Mouse (Mus musculus) left cerebral cortex, adult 18-20 months (tissue): ENCODE results near the gene Nckap5. TPM values are rescaled to one million over a fixed set of nuclear protein-coding genes. Genes with fewer than 3 reads are reported as not detected.

Source experiments
- DNase-seq, 2 experiments: peaks; one replicate each; pipeline ENCODE4 v3.0.0; 2021 to 2022; ENCODE audit warnings: low spot score in 2 of 2, mixed read lengths in 1 of 2
- total RNA-seq, 2 experiments: library from RNA; stranded (reverse); gene quantifications; 2 replicates each; pipeline ENCODE4 v1.2.3; 2021

Gene Nckap5
- total RNA-seq, 2 experiments from 2014 or later, result 2.5 to 3.6 TPM

DNA sequence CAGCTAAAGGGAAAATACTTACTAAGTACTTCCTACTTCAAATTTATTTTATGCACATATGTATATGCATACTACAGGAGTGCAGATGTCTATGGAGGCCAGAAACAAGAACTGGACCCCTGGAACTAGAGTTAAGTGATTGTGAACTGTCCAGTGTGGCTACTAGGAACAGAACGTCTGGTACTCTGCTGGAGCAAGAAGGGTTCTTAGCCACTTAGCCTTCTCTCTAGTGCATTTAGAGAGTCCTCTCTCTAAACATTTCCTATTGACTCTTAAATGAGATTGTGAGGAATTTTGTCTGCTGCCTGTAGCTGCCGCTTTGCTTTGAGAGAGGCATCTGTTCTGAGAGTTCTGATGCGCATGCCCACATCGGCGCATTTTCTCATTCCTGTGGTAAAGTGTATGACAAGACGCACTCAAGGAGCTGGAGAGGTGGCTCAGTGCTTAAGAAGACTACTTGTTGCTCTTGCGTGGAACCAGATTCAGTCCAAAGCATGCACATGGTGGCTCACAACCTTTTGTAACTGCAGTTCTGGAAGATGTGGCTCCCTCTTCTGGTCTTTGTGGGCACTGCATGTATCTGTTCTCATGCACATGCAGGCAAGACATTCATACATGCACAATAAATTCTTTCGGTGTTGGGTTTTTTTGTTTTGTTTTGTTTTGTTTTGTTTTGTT lies 261.9 kb downstream of the Nckap5 start:
- peak; percentile 3 to 38 for DNase-seq

DNA sequence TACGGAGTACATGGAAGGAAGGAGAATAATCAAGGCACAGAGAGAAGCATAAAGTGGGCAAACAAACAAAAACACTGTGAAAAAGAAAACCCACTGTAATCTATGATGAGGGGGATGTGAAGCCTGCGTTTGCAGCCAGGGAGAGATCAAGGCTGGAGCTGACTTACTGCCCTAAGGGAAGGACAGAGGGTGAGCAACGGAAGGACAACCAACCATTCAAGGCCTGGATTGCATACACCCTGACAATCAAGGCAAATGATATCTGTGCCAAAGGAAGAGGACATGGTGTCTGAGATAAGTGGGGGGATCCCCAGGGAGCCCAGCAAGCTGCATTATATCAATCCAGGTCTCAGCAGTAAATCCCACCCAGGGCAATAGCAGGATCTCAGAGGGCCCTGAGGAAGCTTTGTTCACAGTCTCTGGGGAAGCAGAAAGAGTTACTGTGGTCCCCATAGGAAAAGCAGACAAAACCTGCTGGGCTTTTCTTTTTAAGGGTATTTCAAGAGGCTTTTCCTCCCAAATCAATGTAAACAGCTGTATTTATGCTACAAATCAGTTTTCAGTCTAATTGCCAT lies 265.4 kb downstream of the Nckap5 start:
- DNase-seq, result no peak

DNA sequence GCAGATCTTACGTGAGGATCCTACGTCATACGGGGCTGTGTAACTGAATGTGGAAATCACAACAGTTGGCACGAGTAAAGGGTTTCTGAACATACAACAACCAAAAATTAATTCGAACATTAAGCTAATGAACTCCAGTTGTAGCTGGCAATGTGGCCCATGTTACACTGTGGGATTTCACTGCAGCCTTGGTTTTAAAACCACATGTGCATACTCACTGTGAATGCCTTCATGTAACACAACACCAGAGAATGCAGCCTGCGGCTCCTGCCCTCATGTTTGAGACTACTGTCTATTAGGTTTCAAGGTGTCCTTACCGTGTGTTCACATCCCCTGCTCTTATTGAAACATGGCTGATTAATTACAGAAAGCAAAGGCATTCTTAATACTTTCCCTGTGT lies 269.7 kb downstream of the Nckap5 start:
- DNase-seq, result no peak

DNA sequence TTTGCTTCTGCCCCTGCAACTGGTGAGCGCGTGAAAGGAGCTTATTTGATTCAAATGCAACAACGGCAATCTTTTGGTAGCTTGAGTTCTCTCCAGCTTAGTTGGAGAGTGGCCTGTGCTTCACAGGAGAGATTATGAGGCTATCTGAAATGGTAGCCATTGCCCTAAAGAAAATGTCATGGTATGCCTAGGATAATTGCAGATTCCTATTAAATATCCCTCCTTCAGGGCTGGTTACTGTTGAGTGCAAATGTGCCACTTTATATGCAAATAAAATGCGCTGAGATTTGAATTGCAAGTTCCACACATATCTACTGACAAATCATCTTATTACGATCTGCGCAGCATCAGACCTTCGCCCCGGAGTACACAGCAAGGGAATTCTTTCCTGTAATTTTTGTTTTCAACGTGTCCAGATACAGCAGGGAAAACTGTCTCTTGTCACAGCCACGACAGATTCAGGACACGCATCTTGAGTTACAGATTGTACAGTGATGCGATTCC lies 272.8 kb downstream of the Nckap5 start:
- no peak for DNase-seq

DNA sequence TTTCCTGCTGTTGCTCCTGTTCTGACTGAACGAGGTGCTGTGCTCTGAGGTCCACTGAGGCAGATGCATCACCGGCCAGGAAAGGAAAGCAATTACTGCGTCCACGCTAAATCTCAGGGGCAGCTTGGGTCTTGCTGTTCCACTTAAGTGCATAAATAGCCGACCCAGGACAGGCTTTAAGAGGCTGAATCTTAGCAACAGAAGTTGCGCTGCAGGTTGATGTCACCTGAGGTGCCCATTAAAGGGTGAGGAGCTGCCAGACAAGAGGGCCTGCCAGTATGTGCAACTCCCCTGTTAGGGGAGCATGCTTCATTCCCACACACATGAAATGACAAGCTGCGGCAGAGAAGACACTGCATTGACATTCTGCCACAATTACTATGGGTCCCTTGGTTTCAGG lies 282.6 kb downstream of the Nckap5 start:
- no peak for DNase-seq

DNA sequence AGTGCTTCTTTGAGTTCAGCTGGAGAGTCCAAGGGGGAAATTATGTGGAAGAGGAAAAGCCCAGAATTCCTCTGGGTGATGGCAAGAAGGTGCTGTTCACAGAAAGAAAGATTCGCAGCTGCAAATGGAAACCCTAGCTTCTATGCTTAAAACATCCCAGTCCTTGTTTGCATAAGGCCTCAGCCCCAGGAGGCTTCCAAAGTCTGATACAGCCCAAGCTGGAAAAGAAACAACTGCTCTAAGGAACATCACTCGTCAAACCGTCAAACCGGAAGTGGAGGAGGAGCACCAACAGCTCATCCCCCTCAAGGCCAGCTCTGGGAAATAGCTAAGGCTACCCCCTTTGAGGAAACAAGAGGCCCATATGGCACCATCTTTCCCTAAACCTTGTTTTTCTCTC lies 286.1 kb downstream of the Nckap5 start:
- no peak for DNase-seq

DNA sequence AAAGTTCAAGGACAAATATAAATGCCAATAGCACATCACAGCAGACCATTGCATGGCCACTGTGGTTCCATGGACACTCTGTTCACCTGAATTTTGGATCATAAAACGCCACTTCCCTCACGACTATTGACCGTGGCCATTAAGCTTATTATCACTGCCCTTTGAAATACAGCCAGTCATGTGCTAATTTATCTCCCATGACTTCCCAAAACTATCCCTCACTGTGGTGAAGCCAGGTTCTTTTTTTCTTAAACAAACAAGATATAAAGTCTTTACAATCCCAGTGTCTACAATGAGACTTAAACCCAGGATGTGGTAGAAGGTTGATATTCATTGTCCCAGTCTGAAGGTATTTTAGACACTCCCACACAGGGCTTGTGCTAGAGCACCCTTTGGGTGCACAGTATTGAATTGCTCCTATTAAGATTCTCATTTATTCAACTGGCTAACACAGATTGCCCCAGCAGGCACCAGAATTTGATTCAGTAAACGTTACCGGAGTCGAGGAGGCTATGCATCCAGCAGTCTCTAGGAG lies 293.3 kb downstream of the Nckap5 start:
- DNase-seq, result no peak

DNA sequence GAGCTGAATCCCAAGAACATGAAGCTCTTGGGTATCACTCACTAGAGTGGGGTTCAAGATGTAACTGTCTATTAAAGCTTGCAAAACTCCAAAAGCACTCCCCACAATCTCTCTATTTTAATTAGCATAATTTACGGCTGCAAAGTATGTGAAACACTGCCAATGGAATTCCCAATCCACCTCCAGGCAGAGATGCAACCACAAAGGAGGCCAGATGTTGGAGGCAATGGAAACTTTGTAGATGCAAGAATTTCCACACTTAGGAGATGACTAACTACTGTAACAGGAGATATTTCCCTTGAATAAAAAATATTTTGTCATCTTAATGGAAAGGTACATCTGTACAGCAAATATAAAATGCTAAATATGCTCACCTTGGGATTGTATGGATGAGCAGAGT lies 295.1 kb downstream of the Nckap5 start:
- no peak for DNase-seq

DNA sequence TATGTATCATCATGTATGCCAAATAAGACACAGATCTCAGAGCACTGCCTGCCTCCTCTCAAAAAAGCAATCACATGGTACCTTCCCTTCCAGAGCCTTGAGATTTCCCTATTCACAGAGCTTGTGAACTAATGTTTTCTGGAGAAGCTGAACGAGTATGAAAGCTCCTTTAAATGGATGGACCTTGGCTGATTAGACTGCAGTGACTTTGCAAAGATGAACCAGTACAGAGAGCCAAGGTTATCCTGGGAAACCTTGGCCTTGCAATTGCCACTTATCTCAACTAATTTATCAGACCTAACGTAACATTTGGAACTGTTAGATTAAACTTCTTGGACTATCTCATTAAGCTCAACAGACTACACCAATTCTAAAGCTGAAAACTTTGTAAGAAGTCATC lies 296.6 kb downstream of the Nckap5 start:
- no peak for DNase-seq

DNA sequence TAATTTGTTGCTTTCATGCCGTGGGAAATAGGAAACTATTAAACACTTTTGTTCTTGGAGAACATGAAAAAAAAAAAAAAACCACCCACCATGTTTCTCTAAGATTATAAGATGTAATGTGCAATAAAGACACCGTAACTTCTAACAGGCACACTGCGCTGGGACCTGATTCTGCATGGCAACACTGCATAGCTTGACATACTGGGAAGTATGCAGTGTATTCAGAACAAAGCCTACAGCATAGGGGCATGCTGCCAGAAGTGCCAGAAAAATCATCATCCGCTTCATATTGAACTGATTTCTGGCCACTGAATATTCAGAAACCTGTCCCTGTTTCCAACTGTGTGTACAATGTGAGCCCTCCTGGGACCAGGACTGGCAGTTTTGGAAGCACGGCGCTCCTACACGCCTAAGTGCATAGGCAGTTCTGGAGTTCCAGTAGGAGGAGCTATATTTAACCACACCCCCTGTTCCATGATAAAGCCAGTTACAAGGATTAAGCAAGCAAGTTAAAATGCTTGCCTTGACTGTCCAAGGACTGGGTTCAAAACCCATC lies 302.5 kb downstream of the Nckap5 start:
- DNase-seq, result no peak

DNA sequence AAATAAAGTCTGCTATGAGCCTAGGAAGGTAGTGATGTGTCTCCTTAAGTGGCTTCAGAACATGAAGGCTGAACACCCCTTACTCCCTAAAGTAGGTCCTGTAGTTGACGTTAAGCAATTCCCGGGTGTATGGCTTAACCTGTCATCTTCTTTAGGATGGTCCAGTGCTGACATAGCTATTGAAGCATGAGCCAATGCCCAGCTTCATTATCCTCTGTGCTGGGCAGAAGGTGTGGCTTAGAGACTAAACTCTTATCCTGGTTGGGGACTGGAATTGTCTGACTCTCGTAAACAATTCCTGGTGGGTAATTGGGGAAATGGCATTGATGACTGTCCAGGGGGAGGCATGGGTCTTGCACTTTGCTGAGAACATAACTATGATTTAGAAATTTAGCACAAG lies 312.5 kb downstream of the Nckap5 start:
- DNase-seq, result no peak

DNA sequence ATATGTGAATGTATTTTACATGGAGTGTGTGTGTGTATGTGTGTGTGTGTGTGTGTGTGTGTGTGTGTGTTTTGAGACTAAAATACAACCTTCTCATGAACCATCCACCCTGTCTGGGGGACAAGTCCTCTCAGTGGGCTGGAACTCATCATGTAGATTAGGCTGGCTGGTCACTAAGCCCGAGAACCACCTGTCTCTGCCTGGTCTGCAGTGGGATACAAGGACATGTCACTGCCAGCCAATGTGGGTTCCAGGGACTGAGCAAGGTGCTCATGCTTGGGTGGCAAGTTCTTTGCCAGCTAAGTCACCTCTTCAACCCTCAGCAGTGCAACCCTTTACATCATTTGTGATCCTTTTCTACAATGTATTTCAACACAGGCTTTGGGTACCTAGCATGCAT lies 313.2 kb downstream of the Nckap5 start:
- DNase-seq, result no peak

DNA sequence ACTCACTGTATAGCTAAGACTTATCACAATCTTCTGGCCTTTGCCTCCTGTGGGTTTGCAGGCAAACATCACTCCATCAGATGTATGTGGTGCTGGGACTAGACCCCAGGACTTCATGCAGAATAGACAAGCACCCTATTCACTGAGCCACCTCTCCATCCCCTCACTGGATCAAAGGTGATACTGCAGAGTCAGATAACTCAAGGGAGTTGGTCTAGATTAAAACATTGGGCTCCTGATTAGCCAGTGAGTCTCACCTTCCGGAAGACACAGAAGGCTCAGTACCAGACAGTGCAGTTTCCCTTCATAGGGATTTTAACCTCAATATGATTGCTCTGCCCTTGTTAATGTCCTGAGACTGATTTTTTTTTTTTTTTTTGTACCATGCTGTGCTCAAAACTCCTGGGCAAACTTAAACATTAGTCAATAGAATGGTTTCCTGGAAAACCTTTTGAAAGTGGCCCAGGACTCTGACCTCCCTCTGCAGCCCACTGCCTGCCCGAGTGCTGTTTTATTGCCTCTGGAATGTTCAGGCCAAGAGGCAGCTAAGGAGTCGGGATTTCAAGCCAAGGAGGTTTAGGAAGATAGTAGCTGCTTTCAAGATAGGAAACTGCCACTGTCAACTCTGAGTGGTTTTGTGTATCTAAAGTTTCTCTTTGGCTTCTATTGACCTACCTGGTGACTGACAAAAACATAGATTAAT lies 315.4 kb downstream of the Nckap5 start:
- DNase-seq, result no peak

DNA sequence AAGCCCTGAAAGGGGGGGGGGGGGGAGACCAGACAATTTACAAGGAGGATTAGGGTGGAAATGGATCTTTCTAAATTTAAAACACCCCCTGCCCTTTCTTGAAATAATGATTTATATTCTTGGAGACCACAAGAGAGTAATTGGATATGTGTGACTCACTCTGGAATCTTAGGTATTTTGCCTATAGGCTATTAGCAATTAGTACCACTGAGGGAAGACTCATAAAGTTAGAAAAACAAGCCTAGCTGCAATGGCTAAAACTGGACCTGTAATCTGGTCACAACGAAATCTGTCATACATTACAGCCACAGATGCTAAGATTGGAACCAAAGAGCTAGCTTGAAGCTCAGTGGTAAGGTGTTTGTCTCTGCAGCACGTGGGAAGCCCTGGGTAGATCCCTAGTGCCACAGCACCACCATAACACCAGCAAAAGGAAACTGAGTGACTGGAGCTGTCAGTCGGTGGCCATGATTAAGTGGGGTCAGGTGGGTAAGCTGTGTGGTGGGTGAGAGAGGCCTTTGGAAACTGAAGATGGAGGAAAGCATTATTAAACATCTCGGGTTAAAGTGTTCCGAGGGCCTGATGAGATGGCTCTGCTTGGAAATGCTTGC lies 318.7 kb downstream of the Nckap5 start:
- no peak for DNase-seq

DNA sequence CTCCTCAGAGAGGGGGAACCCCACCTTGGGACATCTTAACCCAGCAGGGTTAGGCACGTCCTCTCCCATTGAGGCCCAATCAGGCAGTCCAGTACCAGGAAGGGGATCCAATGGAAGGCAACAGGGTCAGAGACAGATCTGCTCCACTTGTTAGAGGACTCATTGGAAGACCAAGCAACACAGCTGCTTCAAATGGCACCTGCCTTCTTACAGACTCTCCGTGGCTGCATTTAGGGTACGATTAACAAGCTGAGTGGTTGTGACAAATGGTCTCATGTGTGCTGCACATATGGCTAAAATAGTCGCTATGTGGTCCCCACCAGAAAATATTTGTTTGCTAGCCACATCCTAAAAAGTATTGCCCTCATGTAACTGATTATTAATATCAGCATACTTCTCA lies 325.9 kb downstream of the Nckap5 start:
- DNase-seq, result no peak

DNA sequence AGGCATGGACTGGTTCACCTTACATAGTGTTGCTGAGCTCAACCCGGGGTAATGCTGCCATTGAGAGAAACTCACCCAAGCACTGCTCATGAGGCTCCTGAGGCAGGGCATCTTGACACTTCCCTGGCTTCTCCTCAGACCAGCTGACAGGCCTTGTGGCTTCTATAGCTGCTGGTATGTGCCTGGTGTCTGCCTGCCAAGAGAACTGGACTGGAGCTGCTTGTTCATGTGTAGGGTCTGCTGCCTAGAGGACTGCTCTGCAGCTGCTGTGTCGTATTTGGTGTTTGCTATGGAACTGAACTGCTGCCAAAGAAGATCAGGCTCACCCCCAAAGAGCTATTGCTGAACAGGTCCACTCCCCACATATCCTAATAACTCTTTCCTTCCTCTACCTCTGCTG lies 327.9 kb downstream of the Nckap5 start:
- DNase-seq, result no peak

DNA sequence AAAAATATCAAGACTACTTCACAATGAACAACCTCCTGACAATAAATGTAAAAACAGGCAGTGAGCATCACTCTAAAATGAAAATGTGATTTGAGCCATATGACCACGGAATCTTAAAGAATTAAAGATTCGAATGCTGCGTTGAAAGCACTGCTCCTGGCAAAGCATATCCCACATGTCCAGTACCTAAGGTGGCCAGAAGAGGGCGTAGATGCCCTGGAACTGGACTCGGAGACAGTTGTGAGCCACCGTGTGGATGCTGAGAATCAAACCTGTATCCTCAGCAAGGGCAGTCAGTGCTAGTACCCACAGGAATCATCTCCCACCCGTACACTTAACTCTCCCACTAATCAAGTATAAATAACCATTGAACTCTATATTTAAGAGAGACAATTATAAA lies 333.9 kb downstream of the Nckap5 start:
- no peak for DNase-seq

DNA sequence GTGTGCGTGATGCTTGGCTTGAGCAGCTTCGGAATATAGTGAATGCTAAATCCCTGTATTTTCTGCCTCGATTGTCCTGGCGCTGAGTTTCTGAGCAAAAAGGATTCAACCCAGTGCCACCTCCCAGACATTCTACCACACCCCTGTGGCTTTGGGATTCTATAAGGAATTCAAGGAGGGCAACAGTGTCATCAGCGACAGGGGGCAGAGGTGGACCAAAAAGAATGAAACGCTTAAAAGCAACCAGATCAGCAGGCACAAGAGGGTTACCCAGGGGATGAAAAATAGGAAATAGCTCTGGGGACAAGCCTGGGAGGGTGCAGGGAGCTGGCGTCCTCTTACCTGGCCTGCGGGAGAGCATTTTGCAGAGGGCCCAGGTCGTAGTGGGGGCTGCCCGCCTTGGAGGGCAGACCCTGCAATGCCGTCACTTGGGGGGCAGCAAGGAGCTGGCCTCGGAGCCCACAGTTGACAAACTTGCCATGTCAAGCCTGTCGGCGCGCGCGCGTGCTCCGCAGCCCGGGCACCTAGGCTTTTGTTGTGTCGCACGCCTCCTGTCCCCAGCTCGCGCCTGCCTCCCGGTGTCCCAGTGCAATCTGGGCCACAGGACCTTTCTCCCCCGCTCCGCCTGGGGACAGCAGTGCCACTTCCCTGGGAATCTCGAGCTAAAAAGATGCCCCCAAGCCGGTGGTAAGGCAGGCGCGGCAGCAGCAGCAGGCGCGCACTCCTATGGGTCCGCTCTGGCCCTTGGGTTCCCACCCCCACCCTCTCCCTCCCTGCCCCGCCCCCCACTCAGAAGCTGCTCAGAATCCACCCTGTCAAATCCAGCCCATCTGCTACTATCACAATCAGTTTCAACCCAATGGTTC lies 338.2 kb downstream of the Nckap5 start:
- no peak for DNase-seq

DNA sequence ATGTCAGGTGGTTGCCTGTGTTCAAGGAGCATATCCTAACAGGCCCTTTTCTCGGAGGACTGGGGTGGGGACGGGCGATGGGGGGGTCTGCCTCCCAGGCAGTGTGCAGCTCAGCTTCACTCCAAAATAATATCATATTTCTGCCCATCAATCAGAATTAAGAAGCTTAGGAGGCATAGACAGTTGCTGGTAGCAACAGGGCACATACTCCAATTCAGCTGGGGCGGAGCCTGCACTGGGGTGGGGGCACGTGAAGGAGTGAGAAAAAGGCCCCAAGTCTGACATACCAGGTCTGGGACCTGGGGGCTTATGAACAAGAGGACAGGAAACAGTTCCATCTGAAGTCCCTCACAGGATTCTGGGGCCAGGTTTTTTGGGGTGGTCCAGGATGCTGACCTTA lies 339.2 kb downstream of the Nckap5 start:
- no peak for DNase-seq

DNA sequence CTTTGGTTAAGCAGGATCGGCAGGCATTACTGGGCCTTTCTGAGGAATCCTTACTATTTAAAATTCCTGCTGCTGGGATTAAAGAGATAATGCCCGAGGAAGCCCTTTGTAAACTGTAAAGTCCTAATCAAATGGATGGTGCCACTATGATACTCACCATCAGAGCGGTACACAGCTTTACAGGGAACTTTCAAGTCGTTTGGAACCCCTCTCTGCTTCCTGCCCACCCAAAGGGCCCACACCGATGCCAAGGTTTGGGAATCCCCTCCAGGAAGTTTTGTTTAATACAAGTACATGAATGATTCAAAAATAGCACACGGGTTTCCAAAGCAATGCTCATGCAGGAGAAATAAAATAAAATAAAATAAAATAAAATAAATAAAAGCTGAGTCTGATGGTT lies 340.3 kb downstream of the Nckap5 start:
- DNase-seq, result no peak

DNA sequence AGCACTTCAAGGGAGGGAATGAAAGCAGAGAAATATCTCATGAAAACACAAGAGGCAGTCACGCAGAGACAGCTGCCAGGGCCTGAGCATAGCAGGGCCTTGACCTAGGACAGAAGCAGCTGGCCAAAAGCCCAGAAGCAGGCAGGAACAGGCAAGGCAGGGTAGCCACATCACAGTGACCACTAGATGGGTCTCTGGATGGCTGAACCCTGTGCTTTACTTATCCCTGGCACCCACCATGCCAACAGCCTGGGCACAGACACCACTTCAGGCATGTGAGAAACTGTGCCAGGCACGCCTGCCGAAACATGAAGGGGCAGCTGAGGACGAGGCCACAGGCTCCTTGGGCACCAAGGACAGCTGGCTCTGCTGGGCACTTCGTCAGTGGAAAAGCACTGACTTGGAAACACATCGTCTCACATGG lies 345.9 kb downstream of the Nckap5 start:
- no peak for DNase-seq
